Mouse (Mus musculus) liver, embryonic 14.5 days (tissue): Measurements from ENCODE around the gene Camsap3.

Experiments used
- CTCF ChIP-seq: IDR thresholded peaks from 2 replicates; pipeline ENCODE4 v1.5.1; 2016; ENCODE audit warnings: antibody characterized with exemption, low read depth, control low read depth
- EP300 ChIP-seq: IDR thresholded peaks from 2 replicates; pipeline ENCODE4 v1.6.1; 2016; ENCODE audit warnings: antibody characterized with exemption, low read depth

DNA sequence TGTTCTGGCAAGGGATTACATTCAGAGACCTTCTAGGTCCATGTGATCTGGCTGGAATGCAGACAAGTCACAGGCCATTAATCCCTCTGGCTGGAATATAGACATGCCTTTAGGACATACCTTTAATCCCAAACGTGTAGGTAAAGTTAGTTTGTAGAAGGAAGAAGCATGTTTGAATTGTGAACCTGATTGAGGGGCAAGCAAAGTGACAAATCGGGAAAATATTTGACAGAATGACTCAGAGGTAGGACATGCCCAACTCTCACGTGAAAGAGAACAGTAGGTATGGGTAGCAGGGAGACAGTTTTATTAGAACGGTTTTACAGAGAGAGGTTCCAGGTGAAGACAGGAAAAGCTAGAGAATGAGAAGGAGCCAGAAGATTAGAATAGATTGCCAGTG, 60.5 kb downstream of the Camsap3 start:
- TF ChIP-seq EP300 (no peak), CTCF (no peak)
